Mouse (Mus musculus): Measurements from ENCODE around the gene Cfap52. TPM values are rescaled to one million over a fixed set of nuclear protein-coding genes. Genes with fewer than 3 reads are reported as not detected.

Cfap52 gene
- polyA plus RNA-seq, 1 experiment from 2014 or later = 0.48 TPM

GRCm38 (mm10) chr11:67922755-67923125 is 42.7 kb downstream of the Cfap52 start:
- peak overlapping the region; percentile 100 for H3K4me2 ChIP-seq (replicated peaks; ENCODE audit: low read depth, low read length)
- H3K27me3 ChIP-seq (ENCODE audit: control insufficient read depth, insufficient read depth, low read length) = no peaks in the 10 kb centered on the region
- no peaks in the 10 kb centered on the region for H3K9me3 ChIP-seq (ENCODE audit: control insufficient read depth, low read depth, low read length)
- no peaks in the 10 kb centered on the region for H3K4me1 ChIP-seq (ENCODE audit: control insufficient read depth, insufficient read depth, low read length)
- 1% methylated on average over 12 of the region's 12 CpGs for WGBS
- peak; percentile 71 for ATAC-seq (ENCODE audit: insufficient number of reproducible peaks, insufficient read depth, low FRiP score, low read depth)
- H3K4me3 ChIP-seq (ENCODE audit: low read depth, low read length) = peak overlapping the region; percentile 71
- H3K27ac ChIP-seq (ENCODE audit: low read length) = peak overlapping the region; percentile 86
- no peak overlapping the region for H3K9ac ChIP-seq (replicated peaks; ENCODE audit: low read depth, low read length)
- no peaks in the 10 kb centered on the region for H3K36me3 ChIP-seq (ENCODE audit: control insufficient read depth, insufficient read depth, low read length)

GRCm38 (mm10) chr11:67921827-67922754 is 43.4 kb downstream of the Cfap52 start, which contains the start of gene Usp43:
TSS of gene Usp43 (minus strand) at chr11:67922153.
- Histone ChIP-seq H3K4me3 (ENCODE audit: low read depth, low read length) (peak within 1 kb of the TSS; percentile 71), H3K9ac (replicated peaks; ENCODE audit: low read depth, low read length) (peak within 1 kb of the TSS; percentile 39), H3K36me3 (ENCODE audit: control insufficient read depth, insufficient read depth, low read length) (no peaks in the 10 kb centered on the region), H3K27ac (ENCODE audit: low read length) (peak within 1 kb of the TSS; percentile 86), H3K4me2 (replicated peaks; ENCODE audit: low read depth, low read length) (peak within 1 kb of the TSS; percentile 100), H3K27me3 (ENCODE audit: control insufficient read depth, insufficient read depth, low read length) (no peaks in the 10 kb centered on the region), H3K4me1 (ENCODE audit: control insufficient read depth, insufficient read depth, low read length) (no peaks in the 10 kb centered on the region), H3K9me3 (ENCODE audit: control insufficient read depth, low read depth, low read length) (no peaks in the 10 kb centered on the region)
- peak; percentile 87 for ATAC-seq (ENCODE audit: insufficient number of reproducible peaks, insufficient read depth, low FRiP score, low read depth)
- WGBS = under 1% methylated on average over 71 of the region's 80 CpGs

GRCm38 (mm10) chr11:67921091-67921826 is 44.2 kb downstream of the Cfap52 start:
- Histone ChIP-seq H3K9ac (replicated peaks; ENCODE audit: low read depth, low read length) (peak overlapping the region; percentile 39), H3K27ac (ENCODE audit: low read length) (peak overlapping the region; percentile 86), H3K4me3 (ENCODE audit: low read depth, low read length) (peak overlapping the region; percentile 71), H3K27me3 (ENCODE audit: control insufficient read depth, insufficient read depth, low read length) (no peaks in the 10 kb centered on the region), H3K9me3 (ENCODE audit: control insufficient read depth, low read depth, low read length) (no peaks in the 10 kb centered on the region), H3K36me3 (ENCODE audit: control insufficient read depth, insufficient read depth, low read length) (no peaks in the 10 kb centered on the region), H3K4me1 (ENCODE audit: control insufficient read depth, insufficient read depth, low read length) (no peaks in the 10 kb centered on the region), H3K4me2 (replicated peaks; ENCODE audit: low read depth, low read length) (peak overlapping the region; percentile 100)
- 2% methylated on average over 47 of the region's 47 CpGs for WGBS
- ATAC-seq (ENCODE audit: insufficient number of reproducible peaks, insufficient read depth, low FRiP score, low read depth) = peak; percentile 47

- H3K36me3 ChIP-seq (ENCODE audit: control insufficient read depth, insufficient read depth, low read length) = no peaks in the 10 kb centered on the region
- H3K27me3 ChIP-seq (ENCODE audit: control insufficient read depth, insufficient read depth, low read length) = no peaks in the 10 kb centered on the region
- H3K4me3 ChIP-seq (ENCODE audit: low read depth, low read length) = peak overlapping the region; percentile 71
- H3K9ac ChIP-seq (replicated peaks; ENCODE audit: low read depth, low read length) = no peak overlapping the region
- H3K4me2 ChIP-seq (replicated peaks; ENCODE audit: low read depth, low read length) = peak overlapping the region; percentile 100
- H3K9me3 ChIP-seq (ENCODE audit: control insufficient read depth, low read depth, low read length) = no peaks in the 10 kb centered on the region
- no peak overlapping the region for H3K27ac ChIP-seq (ENCODE audit: low read length)
- ATAC-seq (ENCODE audit: insufficient number of reproducible peaks, insufficient read depth, low FRiP score, low read depth) = no peak
- 41% methylated on average over 9 of the region's 9 CpGs for WGBS
- H3K4me1 ChIP-seq (ENCODE audit: control insufficient read depth, insufficient read depth, low read length) = no peaks in the 10 kb centered on the region
Observed at GRCm38 (mm10) chr11:67920226-67920960, 45.1 kb downstream of the Cfap52 start.

DNA sequence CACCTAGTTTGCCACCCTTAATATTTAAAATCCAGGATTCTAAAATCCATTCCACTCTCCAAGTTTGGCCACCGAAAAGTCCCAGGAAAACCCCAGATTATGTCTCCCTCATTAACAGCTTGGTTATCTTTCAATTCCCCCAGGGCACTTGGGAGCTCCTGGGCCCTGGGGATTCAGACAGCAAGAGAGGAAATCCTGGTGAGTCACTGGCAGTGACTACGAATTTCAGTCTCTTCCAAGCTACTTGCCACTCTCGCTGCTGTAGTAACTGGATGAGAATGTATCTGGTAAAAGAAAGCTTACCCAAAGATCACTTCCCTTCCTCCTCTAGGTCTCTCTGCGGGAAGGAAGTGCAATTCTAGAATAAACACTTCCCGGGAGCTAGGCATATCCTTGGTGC is 45.9 kb downstream of the Cfap52 start:
- Histone ChIP-seq H3K9ac (replicated peaks; ENCODE audit: low read depth, low read length) (no peak overlapping the region), H3K4me2 (replicated peaks; ENCODE audit: low read depth, low read length) (no peak overlapping the region), H3K4me1 (ENCODE audit: control insufficient read depth, insufficient read depth, low read length) (no peaks in the 10 kb centered on the region), H3K4me3 (ENCODE audit: low read depth, low read length) (no peak overlapping the region), H3K36me3 (ENCODE audit: control insufficient read depth, insufficient read depth, low read length) (no peaks in the 10 kb centered on the region), H3K27ac (ENCODE audit: low read length) (no peak overlapping the region), H3K27me3 (ENCODE audit: control insufficient read depth, insufficient read depth, low read length) (no peaks in the 10 kb centered on the region), H3K9me3 (ENCODE audit: control insufficient read depth, low read depth, low read length) (no peaks in the 10 kb centered on the region)
- WGBS = 56% methylated on average over 5 of the region's 5 CpGs
- ATAC-seq (ENCODE audit: insufficient number of reproducible peaks, insufficient read depth, low FRiP score, low read depth) = no peak

DNA sequence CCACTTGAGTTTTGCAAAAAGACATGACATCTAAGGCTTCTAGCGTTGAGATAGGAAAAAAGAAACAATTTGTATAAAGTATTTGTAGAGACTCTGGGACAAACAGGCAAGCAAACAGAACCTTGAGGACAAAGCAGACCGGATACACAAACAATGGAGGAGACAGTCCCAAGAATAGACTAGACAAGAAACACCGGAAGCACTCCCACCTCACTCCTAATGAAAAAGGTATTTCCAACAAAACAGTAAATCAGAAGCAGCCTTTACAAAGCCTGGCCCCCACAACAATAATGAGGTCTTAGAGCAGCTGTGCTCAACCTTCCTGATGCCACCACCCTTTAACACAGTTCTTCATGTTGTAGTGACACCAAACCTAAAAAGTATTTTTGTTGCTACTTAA is 48.3 kb downstream of the Cfap52 start:
- WGBS = 74% methylated on average over 3 of the region's 3 CpGs
- H3K4me3 ChIP-seq (ENCODE audit: low read depth, low read length) = no peak overlapping the region

DNA sequence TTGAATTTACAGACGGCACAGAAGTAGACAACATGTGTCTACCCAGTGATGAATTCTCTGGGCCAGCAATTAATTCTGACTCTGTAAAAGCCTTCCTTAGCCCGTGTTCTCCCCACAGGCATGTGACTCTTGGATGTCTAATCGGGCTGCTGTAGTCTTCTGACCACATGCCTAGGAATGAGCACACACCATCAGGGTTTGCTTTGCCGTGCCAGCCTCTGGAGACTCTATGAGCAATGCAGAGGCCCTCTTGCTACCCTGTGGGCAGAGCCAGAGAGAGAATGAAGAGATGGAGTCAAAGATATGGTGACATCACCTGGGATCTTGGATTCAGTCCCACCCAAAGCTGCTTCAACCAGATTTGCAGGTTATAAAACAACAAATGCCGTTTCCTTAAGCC is 54.4 kb downstream of the Cfap52 start:
- Histone ChIP-seq H3K27me3 (ENCODE audit: control insufficient read depth, insufficient read depth, low read length) (no peaks in the 10 kb centered on the region), H3K27ac (ENCODE audit: low read length) (no peak overlapping the region), H3K9ac (replicated peaks; ENCODE audit: low read depth, low read length) (no peak overlapping the region), H3K4me2 (replicated peaks; ENCODE audit: low read depth, low read length) (no peak overlapping the region), H3K36me3 (ENCODE audit: control insufficient read depth, insufficient read depth, low read length) (no peaks in the 10 kb centered on the region), H3K9me3 (ENCODE audit: control insufficient read depth, low read depth, low read length) (no peaks in the 10 kb centered on the region), H3K4me3 (ENCODE audit: low read depth, low read length) (no peak overlapping the region), H3K4me1 (ENCODE audit: control insufficient read depth, insufficient read depth, low read length) (no peaks in the 10 kb centered on the region)
- 82% methylated on average over 5 of the region's 5 CpGs for WGBS
- ATAC-seq (ENCODE audit: insufficient number of reproducible peaks, insufficient read depth, low FRiP score, low read depth) = no peak

More for the DNA sequence above, 48.3 kb downstream of the Cfap52 start:
- Histone ChIP-seq H3K27ac (ENCODE audit: low read length) (no peak overlapping the region), H3K9ac (replicated peaks; ENCODE audit: low read depth, low read length) (no peak overlapping the region), H3K9me3 (ENCODE audit: control insufficient read depth, low read depth, low read length) (no peaks in the 10 kb centered on the region), H3K4me2 (replicated peaks; ENCODE audit: low read depth, low read length) (no peak overlapping the region), H3K36me3 (ENCODE audit: control insufficient read depth, insufficient read depth, low read length) (no peaks in the 10 kb centered on the region), H3K27me3 (ENCODE audit: control insufficient read depth, insufficient read depth, low read length) (no peaks in the 10 kb centered on the region), H3K4me1 (ENCODE audit: control insufficient read depth, insufficient read depth, low read length) (no peaks in the 10 kb centered on the region)
- no peak for ATAC-seq (ENCODE audit: insufficient number of reproducible peaks, insufficient read depth, low FRiP score, low read depth)

GRCm38 (mm10) chr11:67903756-67904155 is 61.7 kb downstream of the Cfap52 start:
- H3K9ac ChIP-seq (replicated peaks; ENCODE audit: low read depth, low read length) = no peak overlapping the region
- WGBS = 87% methylated on average over 4 of the region's 4 CpGs
- no peak for ATAC-seq (ENCODE audit: insufficient number of reproducible peaks, insufficient read depth, low FRiP score, low read depth)

More at GRCm38 (mm10) chr11:67903756-67904155, 61.7 kb downstream of the Cfap52 start:
- no peak overlapping the region for H3K4me2 ChIP-seq (replicated peaks; ENCODE audit: low read depth, low read length)
- no peaks in the 10 kb centered on the region for H3K27me3 ChIP-seq (ENCODE audit: control insufficient read depth, insufficient read depth, low read length)
- no peak overlapping the region for H3K4me3 ChIP-seq (ENCODE audit: low read depth, low read length)
- no peaks in the 10 kb centered on the region for H3K4me1 ChIP-seq (ENCODE audit: control insufficient read depth, insufficient read depth, low read length)
- H3K36me3 ChIP-seq (ENCODE audit: control insufficient read depth, insufficient read depth, low read length) = no peaks in the 10 kb centered on the region
- no peak overlapping the region for H3K27ac ChIP-seq (ENCODE audit: low read length)
- no peaks in the 10 kb centered on the region for H3K9me3 ChIP-seq (ENCODE audit: control insufficient read depth, low read depth, low read length)

All from stomach, embryonic 14.5 days (tissue).